Mouse (Mus musculus) C2C12 (cell line): Measurements from ENCODE around the gene Gga3.

Source experiments
- CEBPB ChIP-seq: IDR thresholded peaks from one replicate; pipeline ENCODE4 v1.6.1; 2011; ENCODE audit warnings: low read depth, mild to moderate bottlenecking, control low read depth, moderate library complexity
- CTCF ChIP-seq: IDR thresholded peaks from one replicate; pipeline ENCODE4 v1.5.1; 2011; ENCODE audit not compliant: control insufficient read depth, insufficient read depth, insufficient read length
- FOSL1 ChIP-seq: IDR thresholded peaks from one replicate; pipeline ENCODE4 v1.8.0; 2011; ENCODE audit warnings: mild to moderate bottlenecking, low read length; ENCODE audit not compliant: poor library complexity, insufficient read depth, severe bottlenecking
- MAX ChIP-seq: IDR thresholded peaks from one replicate; pipeline ENCODE4 v1.6.1; 2011; ENCODE audit warnings: mild to moderate bottlenecking, control low read depth
- MYOG ChIP-seq: IDR thresholded peaks from one replicate; pipeline ENCODE4 v1.6.1; 2011; ENCODE audit not compliant: control insufficient read depth, insufficient read length; ENCODE audit errors: extremely low read depth
- USF1 ChIP-seq: IDR thresholded peaks from one replicate; pipeline ENCODE4 v1.6.1; 2011; ENCODE audit warnings: low read depth, mild to moderate bottlenecking, control low read depth, moderate library complexity

GRCm38 (mm10) chr11:115649706-115650105 is 45.9 kb upstream of the Gga3 start:
- no peak for TF ChIP-seq CTCF
- TF ChIP-seq CEBPB, result no peak
- TF ChIP-seq USF1, result no peak
- no peak for TF ChIP-seq MAX
- TF ChIP-seq FOSL1, result no peak
- no peak for TF ChIP-seq MYOG
